Mouse (Mus musculus) adrenal gland, postnatal 25 days (tissue): ENCODE results near the gene Arid1a. TPM values are rescaled to one million over a fixed set of nuclear protein-coding genes. Genes with fewer than 3 reads are reported as not detected.

Experiments used
- DNase-seq: peaks from one replicate; pipeline ENCODE4 v3.0.0; 2021; ENCODE audit warnings: mixed read lengths
- long read RNA-seq: library from polyadenylated mRNA; stranded (forward); transcript quantifications from one replicate; pipeline ENCODE4 v2.0.0, GENCODE M21; 2021
- total RNA-seq: library from RNA; stranded (reverse); gene quantifications from 2 replicates; pipeline ENCODE4 v1.2.3, GENCODE M21; 2021

The Arid1a gene
- total RNA-seq: 73.6 and 79.7 TPM in 2 replicates
- long read RNA-seq, partial matches to known transcripts: 2 of 10 reads
- long read RNA-seq, other reads (novel, unspliced or antisense): 8 of 10 reads

DNA sequence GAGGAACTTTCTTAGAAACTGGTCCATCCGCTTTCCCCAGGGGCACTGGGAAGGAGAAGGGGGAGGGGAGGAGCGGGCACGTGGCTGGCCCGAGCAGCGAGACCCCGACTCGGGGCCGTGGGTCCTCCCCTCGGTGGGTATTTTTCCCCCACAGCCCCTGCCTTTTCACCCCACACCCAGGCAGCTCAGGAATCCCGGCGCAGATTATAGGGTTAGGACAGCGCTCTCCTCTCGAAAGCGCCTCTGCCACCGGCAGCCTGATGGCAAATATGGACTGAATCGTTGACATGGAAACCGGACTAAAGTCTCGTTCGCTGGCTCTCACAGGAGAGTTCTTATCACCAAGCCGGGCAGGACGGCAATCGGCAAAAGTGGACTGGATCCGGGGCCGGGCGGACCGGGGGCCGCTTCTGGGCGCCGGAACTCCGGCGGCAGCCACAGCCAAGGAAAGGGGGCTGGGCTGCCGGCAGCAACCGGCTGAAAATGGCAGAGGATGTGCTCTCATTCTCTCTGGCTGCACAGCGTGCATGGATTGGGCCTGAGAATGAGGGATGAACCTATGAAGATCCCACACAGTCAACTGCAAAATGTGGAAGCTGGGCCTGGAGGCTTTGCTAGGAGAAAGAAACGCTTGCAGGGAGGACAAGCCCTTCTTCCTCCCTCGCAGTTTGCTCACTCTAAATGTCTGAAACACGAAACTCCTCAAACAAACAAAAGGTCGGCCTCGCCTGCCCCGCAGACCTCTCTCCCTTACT, at the start of gene Arid1a:
TSS of gene Arid1a (minus strand) at position 256 of the 755 bp plus-strand sequence.
- peak; percentile 92 for DNase-seq

DNA sequence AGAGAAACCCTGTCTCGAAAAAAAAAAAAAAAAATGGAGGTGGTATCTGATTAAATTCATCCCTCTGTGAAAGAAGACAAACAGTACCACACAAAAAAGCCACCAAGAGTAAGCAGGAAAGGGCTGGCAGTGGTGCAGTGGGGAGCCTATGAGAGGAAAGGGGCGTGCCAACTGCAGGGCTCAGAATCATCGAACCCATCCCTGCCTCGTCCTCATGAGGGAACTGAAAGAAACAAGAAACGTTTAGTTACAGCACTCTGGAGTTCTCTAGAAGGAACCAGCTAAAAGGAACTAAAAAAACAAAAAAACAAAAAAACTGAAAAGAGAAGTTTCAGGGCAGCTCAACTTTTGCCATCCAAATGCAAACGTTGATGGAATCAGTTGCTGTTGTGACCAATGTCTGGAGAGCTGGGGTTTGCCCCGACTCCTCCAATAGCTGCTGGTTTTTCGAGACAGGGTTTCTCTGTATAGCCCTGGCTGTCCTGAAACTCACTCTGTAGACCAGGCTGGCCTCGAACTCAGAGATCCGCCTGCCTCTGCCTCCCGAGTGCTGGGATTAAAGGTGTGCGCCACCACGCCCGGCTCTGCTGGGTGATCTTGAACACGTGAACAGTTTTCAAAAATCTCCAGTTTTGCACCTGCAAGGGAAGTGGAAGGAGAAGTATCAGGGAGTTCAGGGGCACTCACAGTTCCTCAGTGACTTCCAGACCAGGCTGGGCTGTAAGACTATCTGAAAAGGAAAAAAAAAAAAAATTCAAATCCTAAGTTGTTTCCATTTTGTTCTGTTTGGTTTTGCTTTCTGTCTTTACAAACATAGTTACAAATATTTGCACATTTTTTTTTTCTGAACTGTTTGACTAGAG, 48.1 kb upstream of the Arid1a start:
- no peak for DNase-seq

DNA sequence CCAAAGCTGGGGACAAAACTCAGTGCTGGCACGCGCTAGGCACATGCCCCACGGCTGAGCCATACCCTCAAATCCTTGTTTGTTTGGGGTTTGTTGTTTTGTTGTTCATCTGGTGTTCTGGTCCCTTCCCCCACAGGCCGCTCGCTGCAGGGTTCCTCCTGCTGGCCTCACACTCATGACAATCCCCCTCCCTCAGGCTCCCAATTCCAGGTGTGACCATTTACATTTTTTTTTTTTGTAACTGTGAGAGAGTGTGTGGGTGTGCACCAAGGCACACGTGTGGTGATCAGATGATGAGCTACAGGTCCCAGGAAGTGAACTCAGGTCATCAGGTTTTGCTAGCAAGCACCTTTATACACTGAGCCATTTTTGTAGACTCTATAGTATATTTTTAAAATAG, 44.0 kb upstream of the Arid1a start:
- DNase-seq: no peak

DNA sequence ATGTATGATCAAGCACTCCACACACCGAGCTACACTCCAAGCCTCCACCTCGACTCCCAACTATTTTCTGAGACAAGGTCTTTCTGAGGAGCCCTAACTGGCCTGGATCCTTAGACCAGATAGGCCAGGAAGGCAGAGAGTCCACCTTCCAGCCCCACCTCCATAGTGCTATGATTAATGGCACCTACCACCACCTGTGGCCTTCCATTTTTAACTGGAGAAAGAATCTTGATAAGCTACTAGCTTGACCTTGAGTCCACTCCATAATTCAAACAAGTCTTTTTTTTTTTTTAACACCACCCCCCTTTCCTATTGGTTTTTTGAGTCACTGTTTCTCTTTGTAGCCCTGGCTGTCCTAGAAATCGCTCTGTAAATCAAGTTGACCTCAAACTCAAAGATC, 36.7 kb upstream of the Arid1a start:
- no peak for DNase-seq

DNA sequence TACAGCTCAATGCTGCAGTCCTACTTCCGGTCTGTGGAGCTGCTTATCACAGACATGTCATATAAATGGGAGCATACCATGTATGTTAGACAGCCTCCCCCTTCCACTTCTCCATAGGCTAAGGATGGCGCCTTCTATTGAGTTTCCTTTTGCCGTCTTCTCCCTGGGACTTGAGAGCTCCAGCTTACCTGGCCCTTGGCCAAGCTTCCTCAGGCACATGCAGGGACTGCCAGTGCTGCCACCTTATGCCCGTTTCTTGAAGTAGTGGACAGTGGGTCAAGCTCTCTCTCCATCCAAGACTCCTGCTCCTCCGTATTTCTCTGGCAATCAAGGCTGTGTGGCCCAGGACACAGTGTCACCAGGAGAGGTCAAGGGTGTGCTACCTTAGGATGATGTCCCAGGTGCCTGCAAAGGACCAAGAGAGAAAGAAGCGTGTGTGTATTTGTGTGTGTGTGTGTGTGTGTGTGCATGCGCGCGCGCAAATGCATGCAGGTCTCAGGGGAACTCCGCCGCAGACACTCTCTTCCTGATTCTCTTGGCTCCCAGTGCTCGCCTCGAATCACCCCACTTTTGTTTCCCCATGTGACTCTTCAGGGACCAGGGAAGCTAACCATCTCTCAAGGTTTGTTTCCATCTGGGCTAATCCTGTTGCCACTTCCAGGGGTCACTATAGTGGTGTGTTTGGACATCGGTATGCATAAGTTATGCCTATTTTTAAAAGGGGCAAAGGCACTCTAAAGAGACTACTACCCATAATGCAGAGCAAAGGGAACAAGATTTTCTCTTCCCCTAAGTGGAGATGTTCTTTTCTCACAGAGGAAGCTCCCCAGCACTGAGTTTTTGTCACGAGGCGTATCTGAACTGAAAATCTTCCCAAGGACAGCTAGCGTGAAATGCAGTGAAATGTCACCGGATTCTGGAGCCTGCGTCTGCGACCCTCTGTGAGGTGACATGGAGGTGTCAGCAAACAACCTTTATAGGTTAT, 18.3 kb upstream of the Arid1a start:
- peak; percentile 89 for DNase-seq

DNA sequence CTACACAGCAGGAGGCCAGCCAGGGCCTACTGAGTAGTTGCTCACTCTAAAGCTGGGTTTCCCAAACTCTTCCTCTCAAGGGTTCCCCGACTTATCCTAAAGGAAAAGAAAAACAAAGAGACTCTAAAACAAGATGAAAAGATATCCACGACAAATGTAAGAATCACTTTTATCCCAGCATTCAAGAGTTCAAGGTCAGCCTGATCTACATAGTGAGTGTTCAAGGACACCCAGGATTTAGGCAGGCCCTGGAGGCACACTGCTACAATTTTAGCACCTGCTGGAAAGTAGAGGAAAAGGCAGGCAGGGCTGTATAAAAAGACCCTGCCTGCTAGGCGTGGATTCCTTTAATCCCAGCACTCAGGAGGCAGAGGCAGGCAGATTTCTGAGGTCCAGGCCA, 12.6 kb upstream of the Arid1a start:
- no peak for DNase-seq

DNA sequence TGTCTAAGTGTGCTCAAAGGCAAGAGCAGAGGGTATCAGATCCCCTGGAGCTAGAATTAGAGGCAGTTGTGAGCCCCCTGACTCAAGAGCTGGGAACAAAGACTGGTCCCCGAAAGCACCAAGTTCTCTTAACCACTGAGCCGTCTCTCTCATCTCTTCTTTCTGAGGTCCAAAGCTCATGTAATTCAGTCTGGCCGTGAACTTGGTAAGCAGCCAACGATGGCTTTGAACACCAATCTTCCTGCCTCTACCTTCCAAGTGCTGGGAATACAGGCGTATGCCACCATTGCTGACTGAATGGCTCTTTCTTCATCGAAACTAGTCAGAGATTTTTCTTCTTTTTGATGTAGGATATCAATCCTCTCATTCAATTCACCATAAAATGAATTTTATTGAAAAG, 6.5 kb upstream of the Arid1a start:
- no peak for DNase-seq

DNA sequence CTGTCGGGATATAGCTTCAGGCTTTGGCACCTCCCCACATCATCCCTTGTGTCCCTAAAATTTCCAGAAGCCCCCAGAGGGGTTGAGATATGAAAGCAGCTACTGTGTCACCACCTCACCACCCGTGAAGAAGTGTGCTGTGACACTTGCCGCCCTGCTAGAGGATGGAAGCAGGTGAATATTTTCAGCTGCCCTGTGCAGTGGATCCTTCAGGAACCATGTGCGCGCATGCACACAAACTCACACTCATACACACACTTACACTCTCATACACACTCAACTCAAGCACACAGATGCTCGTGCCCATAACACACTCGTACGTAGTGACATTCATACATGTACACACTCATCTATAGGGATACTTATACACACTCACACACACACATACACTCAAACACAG, 3.1 kb upstream of the Arid1a start:
- DNase-seq: no peak

DNA sequence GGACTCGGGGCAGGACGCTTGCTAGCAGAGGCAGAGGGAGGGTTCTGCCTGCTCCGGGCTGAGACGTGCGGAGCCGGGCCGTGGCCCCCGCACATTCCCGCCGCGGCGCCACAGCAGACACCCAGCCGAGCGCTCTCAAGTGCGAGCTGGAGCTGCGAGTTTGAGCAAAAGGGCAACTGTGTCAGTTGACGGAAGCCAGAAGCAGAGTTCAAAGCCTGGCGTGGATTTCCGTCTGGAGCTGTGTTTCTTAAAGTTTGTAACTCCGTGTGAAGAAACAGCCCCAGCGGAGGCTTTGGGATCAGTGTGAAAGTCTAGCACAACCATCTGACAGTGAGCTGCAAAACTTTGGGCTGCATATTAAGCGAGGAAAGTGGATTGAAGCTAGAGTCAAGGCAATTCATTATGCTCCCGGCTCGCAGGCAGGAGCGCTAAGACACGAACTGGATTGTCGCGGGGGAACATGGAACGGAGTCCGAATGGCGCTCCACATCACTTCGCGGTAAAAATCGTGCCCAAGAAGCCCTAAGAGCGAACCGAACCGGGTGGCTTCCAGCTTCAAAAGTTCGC, 783 bp upstream of the Arid1a start:
- peak; percentile 78 for DNase-seq

DNA sequence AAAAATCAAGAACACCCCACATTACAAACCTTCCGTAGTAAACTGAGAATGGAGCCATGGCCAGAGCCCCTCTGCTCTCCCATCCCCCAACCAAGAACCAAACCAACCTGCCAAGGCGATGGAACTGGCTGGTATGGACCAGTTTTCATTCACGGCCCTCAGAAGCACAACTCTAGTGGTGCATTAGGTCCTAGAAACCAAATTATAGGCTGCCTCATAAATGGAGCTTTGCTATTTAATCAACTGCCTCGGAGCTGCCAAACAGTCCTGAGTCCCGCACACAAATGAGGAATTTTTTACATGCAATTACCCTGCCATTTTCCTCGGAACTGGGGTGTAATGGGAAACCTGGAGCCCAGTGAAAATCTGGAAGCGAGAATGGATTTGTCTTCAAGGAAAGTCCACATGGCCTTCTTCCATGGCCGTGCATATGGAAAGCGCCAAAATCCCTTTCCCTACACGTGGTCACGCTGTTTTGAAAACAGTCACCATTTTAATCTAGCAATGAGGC, 653 bp downstream of the Arid1a start:
- no peak for DNase-seq

DNA sequence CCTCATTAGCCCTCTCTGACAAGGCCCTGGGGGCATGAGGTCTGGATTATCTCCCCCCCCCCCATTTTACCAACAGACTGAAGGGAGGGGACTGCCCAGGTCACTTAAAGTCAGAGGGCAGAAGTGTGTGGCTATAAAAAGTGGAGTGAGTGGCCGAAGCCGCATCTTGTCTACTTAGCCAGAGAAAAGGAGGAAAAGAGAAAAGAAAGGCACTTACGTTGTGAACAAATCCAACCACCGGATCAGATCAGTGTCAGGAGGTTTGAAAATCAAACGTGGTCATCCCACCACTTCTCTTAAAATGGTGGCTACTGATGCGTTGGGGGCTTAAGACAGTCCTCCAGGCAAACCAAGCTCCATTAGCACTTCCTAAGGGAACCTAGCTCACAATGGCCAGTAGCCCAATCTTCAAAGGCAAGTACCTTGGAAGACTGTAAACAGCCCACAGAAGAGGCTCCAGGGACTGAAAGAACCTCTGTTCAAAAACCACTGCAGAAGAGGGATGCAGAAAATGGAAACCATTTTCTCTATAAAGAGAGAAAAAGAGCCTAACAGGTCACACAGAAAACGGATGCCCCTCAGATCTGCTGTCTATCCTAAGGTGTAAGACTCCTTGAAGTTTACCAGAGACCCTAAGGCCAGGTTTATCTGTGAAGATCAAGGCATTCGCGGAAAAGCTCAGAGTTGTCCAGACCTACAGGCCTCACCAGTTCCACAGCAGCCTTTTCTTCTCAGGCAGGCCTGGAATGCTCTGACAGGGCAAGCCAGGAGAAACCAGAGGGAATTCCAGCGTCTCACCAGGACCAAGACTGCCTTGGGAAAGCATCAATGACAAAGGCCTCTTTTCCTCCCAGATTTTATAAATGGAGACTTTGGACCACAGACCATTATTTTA, 1.5 kb downstream of the Arid1a start:
- DNase-seq: no peak

DNA sequence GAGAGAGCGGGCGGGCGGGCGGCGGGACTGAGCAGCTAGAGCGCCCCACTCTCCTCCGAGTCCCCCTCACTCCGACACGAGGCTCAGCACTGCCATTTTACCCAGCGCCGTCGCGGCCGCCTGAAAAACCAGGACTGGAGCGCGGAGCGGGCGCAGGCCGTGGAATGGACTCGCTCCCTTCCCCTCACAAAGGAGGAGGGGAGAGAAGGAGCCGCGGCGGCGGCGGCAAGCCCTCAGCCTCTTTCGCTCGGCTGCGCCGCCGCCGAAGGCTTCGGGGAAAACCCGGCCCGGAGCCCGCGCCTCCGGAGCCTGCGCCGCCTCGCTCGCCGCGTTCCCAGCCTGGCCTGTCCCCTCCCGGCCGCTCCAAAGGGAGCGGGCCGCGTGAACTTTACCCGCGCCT, 2.3 kb downstream of the Arid1a start:
- peak; percentile 96 for DNase-seq

DNA sequence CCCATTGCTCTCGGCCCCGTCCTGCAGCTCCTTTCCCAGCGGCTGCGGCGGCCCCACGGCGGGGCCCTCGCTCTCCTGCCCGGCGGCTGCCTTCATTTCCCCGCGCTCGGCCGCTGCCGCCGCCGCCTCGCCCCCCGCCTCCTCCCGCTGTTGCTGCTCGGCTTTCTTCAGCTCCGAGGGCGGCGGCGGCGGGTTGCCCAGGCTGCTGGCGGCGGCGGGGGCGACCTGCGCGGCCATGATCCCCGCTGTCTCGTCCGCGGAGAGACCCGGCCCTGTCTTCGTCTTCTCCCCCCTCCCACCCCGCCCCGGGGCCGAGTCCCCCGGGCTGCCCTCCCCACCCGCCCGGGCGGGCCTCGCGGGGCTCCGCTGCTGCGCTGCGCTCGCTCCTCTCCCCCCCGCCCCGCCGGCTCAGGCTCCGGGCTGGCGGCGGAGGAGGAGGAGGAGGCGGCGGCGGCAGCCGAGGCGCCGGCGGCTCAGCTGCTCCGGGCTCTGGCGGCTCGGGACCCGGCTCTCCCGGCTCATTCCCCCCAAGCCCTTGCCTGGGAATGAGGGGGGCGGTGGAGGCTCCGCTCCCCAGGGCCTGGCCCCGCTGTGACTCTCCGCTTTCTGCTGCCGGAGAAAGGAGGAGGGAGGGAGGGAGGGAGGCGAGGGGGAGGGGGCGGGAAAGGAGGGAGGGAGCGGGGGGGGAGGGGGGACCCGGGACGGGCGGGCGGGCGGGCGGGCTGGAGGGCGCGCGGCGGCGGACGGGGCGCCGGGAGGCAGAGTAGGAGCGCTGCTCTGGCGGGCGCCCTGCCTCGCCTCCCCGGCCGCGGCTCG, 3.0 kb downstream of the Arid1a start:
- DNase-seq: peak; percentile 79

DNA sequence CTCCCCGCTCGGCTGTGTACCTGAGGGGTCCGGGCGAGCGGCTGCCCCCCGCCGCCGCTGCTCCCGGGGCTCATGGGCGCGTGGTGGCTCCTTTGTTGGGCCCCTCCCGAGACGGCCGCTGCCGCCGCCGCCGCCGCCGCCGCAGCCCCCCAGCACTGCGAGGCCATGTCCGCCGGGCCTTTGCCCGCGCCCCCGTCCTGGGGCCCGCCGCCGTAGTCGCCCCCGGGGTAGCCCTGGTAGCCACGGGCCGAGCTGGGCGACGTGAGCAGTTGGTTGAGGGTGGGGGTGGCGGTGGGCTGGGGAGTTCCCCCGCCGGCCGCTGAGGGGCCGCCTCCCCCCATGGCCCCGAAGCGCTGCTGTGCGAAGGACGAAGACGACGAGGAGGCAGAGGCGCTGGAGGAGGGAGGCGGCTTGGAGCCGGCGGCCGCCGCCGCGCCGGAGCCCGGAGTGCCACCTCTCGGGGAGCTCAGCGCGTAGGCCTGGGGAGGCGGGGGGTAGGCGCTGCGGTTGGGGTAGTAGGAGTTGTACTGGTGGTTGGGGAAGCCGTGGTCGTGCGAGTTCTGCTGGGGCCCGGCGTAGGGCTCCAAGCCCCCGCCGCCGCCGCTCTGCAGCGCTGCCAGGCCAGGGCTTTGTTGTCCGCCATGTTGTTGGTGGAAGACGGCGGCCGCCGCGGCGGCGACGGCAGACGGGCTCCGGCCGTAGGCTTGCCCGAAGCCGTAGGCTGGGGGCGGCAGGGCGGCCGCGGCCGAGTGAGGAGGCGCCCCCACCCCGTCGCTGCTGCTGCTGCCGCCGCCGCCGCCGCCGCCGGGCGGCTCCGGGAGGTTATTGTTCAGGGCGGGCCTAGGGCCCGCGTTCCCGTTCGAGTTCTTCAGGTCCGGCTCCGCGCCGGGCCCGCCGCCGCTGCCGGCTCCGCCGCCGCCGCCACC, 3.9 kb downstream of the Arid1a start:
- DNase-seq: peak; percentile 55

DNA sequence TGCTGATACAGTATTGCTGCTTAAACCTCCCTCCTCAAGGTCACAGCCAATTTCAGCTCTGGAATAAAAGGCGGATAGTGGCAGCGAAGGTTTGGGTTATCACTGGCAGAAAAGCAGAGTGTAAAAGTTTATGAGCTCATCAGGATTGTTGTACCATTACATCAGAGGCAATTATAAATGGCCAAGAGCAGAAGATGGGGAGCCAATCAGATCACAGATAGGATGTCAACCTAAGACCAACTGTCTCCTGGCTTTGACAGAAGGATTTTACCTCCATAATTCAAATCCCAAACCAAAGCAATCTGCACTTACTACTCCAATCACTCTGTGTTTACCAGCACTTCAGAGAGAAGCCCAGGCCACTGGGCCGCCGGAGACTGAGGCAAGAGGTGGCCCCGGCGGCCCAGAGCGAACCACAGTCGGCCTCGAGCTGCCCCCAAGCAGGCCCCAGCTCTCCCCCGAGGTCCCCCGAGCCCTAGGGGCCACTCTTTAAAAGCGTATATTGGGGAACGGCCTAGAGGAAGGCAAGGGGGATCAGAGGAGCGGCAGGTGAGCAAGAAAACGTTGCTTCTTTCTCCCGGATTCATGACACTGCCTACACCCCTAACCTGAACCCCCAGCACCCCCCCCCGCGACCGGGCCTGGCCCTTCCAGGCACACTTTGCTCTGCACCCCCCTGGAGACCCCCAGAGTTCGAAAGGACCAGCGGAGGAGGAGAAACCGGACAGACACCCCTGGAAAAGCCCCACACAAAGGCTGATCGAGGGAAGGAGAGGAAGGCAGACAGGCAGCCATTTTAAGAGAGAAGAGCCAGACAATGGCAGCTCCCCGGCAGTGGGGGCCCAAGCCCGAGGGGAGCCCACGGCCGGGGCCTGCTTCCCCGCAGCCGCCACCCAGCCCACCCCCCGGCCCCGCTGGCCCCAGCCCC, 4.8 kb downstream of the Arid1a start:
- peak; percentile 16 for DNase-seq

DNA sequence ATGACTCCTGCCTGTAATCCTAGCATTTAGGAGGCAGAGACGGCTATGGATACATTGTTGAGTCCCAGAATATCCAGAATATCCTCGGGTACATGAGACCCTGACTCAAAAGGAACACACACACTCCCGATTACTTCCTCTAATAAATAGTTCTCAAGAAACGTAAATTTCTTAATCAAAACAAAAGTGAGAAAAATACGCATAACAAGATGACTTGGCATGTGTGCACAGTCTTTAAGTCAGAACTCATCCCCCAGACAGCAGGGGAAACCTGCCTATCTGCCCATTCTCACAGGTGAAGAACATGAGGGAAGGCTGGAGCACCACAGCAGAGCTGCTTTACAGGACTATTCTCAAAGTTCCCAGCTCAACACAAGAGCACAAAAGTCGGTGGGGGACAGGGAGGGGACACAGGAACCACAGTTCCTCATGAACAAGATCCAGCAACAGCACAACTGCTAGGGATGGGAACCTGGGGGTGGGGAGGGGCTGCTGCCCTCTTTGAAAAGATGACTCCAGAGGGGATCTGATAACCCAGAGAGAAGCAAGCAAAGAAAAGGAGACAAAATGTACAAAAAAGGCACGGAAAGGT, 6.3 kb downstream of the Arid1a start:
- no peak for DNase-seq

DNA sequence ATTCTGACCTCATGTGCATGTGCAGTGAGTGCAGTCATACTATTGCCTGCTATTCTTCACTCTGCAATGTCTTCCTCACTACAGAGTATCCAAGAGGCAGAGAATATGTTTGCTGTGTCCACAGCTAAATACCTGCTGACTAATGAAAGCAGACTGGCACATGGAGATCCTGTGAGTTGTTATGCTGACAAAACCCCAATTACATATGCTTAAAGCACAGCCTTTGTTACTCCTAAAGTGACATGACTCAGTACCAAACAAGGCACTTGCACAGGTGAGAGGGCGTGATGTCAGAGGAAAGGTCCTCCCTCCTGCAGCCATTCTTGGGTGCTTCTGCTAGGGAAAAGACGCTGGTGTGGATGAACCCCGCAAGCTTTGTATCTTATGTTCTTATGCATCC, 21.3 kb downstream of the Arid1a start:
- no peak for DNase-seq
